Mouse (Mus musculus) stomach, embryonic 14.5 days (tissue): ENCODE measurements around the gene Zkscan5. TPM values are rescaled to one million over a fixed set of nuclear protein-coding genes. Genes with fewer than 3 reads are reported as not detected.
A peak's percentile ranks its signal among the peaks of the same experiment; 100 is the strongest.
"Not testable (repeated sequence)": the region's sequence is repeated elsewhere in the genome, so short reads cannot be mapped to it uniquely, and the experiment has no call there.

Experiments used
- ATAC-seq: fragments of 200-750 bp; cut with Nextera tagmentation; 2 replicates; pipeline ENCODE4 v1.8.0; 2017; ENCODE audit warnings: low read depth, moderate TSS enrichment; ENCODE audit not compliant: insufficient number of reproducible peaks, insufficient read depth, low FRiP score
- H3K27ac ChIP-seq: fragments of 300-500 bp; sonication (generic); 2 replicates; pipeline ENCODE4 v1.5.1; 2014; ENCODE audit warnings: mild to moderate bottlenecking, low read length, moderate library complexity, mixed read lengths
- H3K27me3 ChIP-seq: fragments of 300-500 bp; sonication (generic); 2 replicates; pipeline ENCODE4 v1.6.1; 2014; ENCODE audit warnings: low read length, control low read depth, mixed read lengths; ENCODE audit not compliant: control insufficient read depth, insufficient read depth
- H3K36me3 ChIP-seq: fragments of 300-500 bp; sonication (generic); 2 replicates; pipeline ENCODE4 v1.6.1; 2014; ENCODE audit warnings: mild to moderate bottlenecking, control low read depth, low read length, moderate library complexity, mixed read lengths; ENCODE audit not compliant: control insufficient read depth, insufficient read depth
- H3K4me1 ChIP-seq: fragments of 300-500 bp; sonication (generic); 2 replicates; pipeline ENCODE4 v1.6.1; 2014; ENCODE audit warnings: low read length, control low read depth, mixed read lengths; ENCODE audit not compliant: control insufficient read depth, insufficient read depth
- H3K4me2 ChIP-seq: fragments of 300-500 bp; sonication (generic); replicated peaks from 2 replicates; pipeline ENCODE4 v1.6.1; 2014; ENCODE audit warnings: low read depth, low read length, control low read depth
- H3K4me3 ChIP-seq: fragments of 300-500 bp; sonication (generic); 2 replicates; pipeline ENCODE4 v1.5.1; 2014; ENCODE audit warnings: low read depth, low read length, control low read depth
- H3K9ac ChIP-seq: fragments of 300-500 bp; sonication (generic); replicated peaks from 2 replicates; pipeline ENCODE4 v1.6.1; 2014; ENCODE audit warnings: low read depth, mild to moderate bottlenecking, control low read depth, low read length, moderate library complexity, mixed read lengths
- H3K9me3 ChIP-seq: fragments of 300-500 bp; sonication (generic); 2 replicates; pipeline ENCODE4 v1.6.1; 2016; ENCODE audit warnings: low read depth, low read length, control low read depth; ENCODE audit not compliant: control insufficient read depth
- WGBS: fragments of 180-500 bp; shearing (Covaris S2); extraction: QIAGEN DNeasy Blood & Tissue Kit; methylation state at CpG from one replicate; pipeline ENCODE4 v1.1.7; 2014; 5-methylcytosine and 5-hydroxymethylcytosine counted together
- polyA plus RNA-seq: library from polyadenylated mRNA; unstranded; fragments of >200 nt; fragmentation: Nextera tagmentation; extraction: Ambion mirVana; gene quantifications from 2 replicates; pipeline ENCODE4 v1.2.1, GENCODE M21; 2014

Gene Zkscan5
- polyA plus RNA-seq, 1 experiment from 2014 or later: 13.6 TPM

GRCm38 (mm10) chr5:145218671-145219070 lies 14.3 kb downstream of the Zkscan5 start:
- 95% methylated on average over 20 of the region's 20 CpGs for WGBS

GRCm38 (mm10) chr5:145219981-145220380 lies 15.6 kb downstream of the Zkscan5 start:
- Histone ChIP-seq H3K9ac (no peak overlapping the region), H3K9me3 (no peaks in the 10 kb centered on the region), H3K27me3 (no peaks in the 10 kb centered on the region), H3K36me3 (peaks cover 22% of the 10 kb centered on the region), H3K4me3 (no peak overlapping the region), H3K4me2 (no peak overlapping the region), H3K4me1 (no peaks in the 10 kb centered on the region), H3K27ac (no peak overlapping the region)
- WGBS: 93% methylated on average over 8 of the region's 8 CpGs
- ATAC-seq: no peak

More at GRCm38 (mm10) chr5:145218671-145219070, 14.3 kb downstream of the Zkscan5 start:
- no peaks in the 10 kb centered on the region for H3K27me3 ChIP-seq
- H3K9ac ChIP-seq: no peak overlapping the region
- peaks cover 24% of the 10 kb centered on the region for H3K36me3 ChIP-seq
- H3K4me2 ChIP-seq: no peak overlapping the region
- no peak overlapping the region for H3K27ac ChIP-seq
- ATAC-seq: no peak
- H3K4me1 ChIP-seq: no peaks in the 10 kb centered on the region
- no peak overlapping the region for H3K4me3 ChIP-seq
- no peaks in the 10 kb centered on the region for H3K9me3 ChIP-seq

GRCm38 (mm10) chr5:145222840-145223239 lies 18.5 kb downstream of the Zkscan5 start:
- H3K36me3 ChIP-seq: peaks cover 22% of the 10 kb centered on the region
- WGBS: 78% methylated on average over 5 of the region's 5 CpGs
- no peak overlapping the region for H3K9ac ChIP-seq
- H3K4me3 ChIP-seq: no peak overlapping the region
- H3K9me3 ChIP-seq: no peaks in the 10 kb centered on the region
- no peaks in the 10 kb centered on the region for H3K4me1 ChIP-seq
- 0 out of 2 replicates have a peak, but pooled peaks have one; percentile 23 for ATAC-seq
- H3K27me3 ChIP-seq: no peaks in the 10 kb centered on the region
- H3K4me2 ChIP-seq: no peak overlapping the region
- H3K27ac ChIP-seq: no peak overlapping the region

GRCm38 (mm10) chr5:145223395-145223794 lies 19.0 kb downstream of the Zkscan5 start:
- H3K4me2 ChIP-seq: no peak overlapping the region
- no peaks in the 10 kb centered on the region for H3K4me1 ChIP-seq
- ATAC-seq: no peak
- peaks cover 21% of the 10 kb centered on the region for H3K36me3 ChIP-seq
- H3K9me3 ChIP-seq: no peaks in the 10 kb centered on the region
- 76% methylated on average over 12 of the region's 12 CpGs for WGBS
- H3K27me3 ChIP-seq: no peaks in the 10 kb centered on the region
- no peak overlapping the region for H3K9ac ChIP-seq
- no peak overlapping the region for H3K27ac ChIP-seq
- H3K4me3 ChIP-seq: no peak overlapping the region

- H3K9me3 ChIP-seq: no peaks in the 10 kb centered on the region
- no peak overlapping the region for H3K27ac ChIP-seq
- H3K9ac ChIP-seq: no peak overlapping the region
- WGBS: 64% methylated on average over 2 of the region's 2 CpGs
- no peaks in the 10 kb centered on the region for H3K27me3 ChIP-seq
- ATAC-seq: no peak
- no peaks in the 10 kb centered on the region for H3K4me1 ChIP-seq
- H3K4me3 ChIP-seq: no peak overlapping the region
- no peak overlapping the region for H3K4me2 ChIP-seq
- H3K36me3 ChIP-seq: peaks cover 3% of the 10 kb centered on the region; the same call in 1 of the 2 replicates
Observed at GRCm38 (mm10) chr5:145226453-145226852, 22.1 kb downstream of the Zkscan5 start.

- not testable (repeated sequence) for H3K9ac ChIP-seq, H3K4me1 ChIP-seq, H3K36me3 ChIP-seq, H3K4me2 ChIP-seq, H3K27ac ChIP-seq, H3K27me3 ChIP-seq, H3K9me3 ChIP-seq, ATAC-seq, H3K4me3 ChIP-seq
- WGBS: 78% methylated on average over 6 of the region's 6 CpGs
Observed at GRCm38 (mm10) chr5:145229283-145229682, 24.9 kb downstream of the Zkscan5 start.

- H3K4me2 ChIP-seq: peak overlapping the region; percentile 66
- no peaks in the 10 kb centered on the region for H3K9me3 ChIP-seq
- H3K9ac ChIP-seq: no peak overlapping the region
- WGBS: 88% methylated on average over 4 of the region's 4 CpGs
- H3K27me3 ChIP-seq: no peaks in the 10 kb centered on the region
- ATAC-seq: no peak
- peak overlapping the region; percentile 84; the same call in 1 of the 2 replicates for H3K27ac ChIP-seq
- peaks cover 21% of the 10 kb centered on the region; the same call in 1 of the 2 replicates for H3K36me3 ChIP-seq
- H3K4me3 ChIP-seq: no peak overlapping the region
- no peaks in the 10 kb centered on the region for H3K4me1 ChIP-seq
Observed at GRCm38 (mm10) chr5:145230641-145231040, 26.3 kb downstream of the Zkscan5 start.

GRCm38 (mm10) chr5:145231367-145231871 lies 27.1 kb downstream of the Zkscan5 start, which contains the start of gene Zfp655:
Gene Zfp655 (plus strand): TSS chr5:145231715.
- WGBS: under 1% methylated on average over 42 of the region's 42 CpGs
- Histone ChIP-seq H3K27ac (peak within 1 kb of the TSS; percentile 84), H3K27me3 (no peaks in the 10 kb centered on the region), H3K36me3 (peaks cover 27% of the 10 kb centered on the region), H3K4me2 (peak within 1 kb of the TSS; percentile 66), H3K9ac (peak within 1 kb of the TSS; percentile 83), H3K9me3 (no peaks in the 10 kb centered on the region), H3K4me3 (peak within 1 kb of the TSS; percentile 99), H3K4me1 (no peaks in the 10 kb centered on the region)
- ATAC-seq: peak; percentile 99

- Histone ChIP-seq H3K4me1 (no peaks in the 10 kb centered on the region), H3K9me3 (no peaks in the 10 kb centered on the region), H3K4me2 (peak overlapping the region; percentile 66), H3K27me3 (no peaks in the 10 kb centered on the region), H3K4me3 (peak overlapping the region; percentile 99), H3K27ac (peak overlapping the region; percentile 84), H3K36me3 (peaks cover 31% of the 10 kb centered on the region), H3K9ac (peak overlapping the region; percentile 83)
- WGBS: 0% methylated on average over 46 of the region's 49 CpGs
- peak; percentile 64 for ATAC-seq
Observed at GRCm38 (mm10) chr5:145231893-145232411, 27.6 kb downstream of the Zkscan5 start.
